Mouse (Mus musculus) telencephalon, adult 2 months (tissue): ENCODE measurements around the gene Pigs.

ENCODE experiments used
- DNase-seq: peaks from one replicate; pipeline ENCODE4 v3.0.0-alpha.2; 2011; ENCODE audit warnings: low read depth, low spot score

Pigs gene

DNA sequence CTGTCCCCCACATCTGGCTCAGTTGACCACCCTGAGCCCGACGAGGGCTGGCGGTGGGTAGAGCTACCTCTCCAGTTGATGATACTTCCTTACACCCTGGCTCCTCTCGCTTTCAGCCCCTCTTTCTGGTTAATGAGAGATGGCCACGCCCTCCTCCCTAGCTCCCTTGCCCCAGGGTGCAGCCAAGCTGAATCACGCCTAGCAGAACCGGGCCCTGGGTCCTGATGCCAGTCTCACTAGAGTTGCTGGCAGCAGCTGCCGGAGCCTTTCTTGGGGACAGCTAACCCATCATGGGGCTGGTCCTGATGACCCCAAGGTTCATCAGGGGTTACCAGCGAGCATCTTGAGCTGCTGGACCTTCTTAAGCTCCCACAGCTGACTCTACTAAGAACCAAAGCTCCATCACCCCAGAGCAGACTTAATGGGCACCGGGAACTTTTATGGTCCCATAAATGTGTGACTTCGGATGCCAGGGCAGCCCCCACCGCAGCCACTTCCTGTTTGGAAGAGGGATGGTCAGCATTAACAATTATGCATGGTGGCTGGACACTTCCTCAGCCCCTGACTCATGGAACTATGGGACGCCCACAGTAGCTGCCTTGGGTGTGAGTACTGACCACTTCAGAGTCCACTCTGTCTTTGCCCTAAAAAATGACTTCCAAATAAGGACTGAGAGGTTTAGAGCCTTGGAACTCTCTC is 35.2 kb downstream of the Pigs start:
- DNase-seq: no peak

DNA sequence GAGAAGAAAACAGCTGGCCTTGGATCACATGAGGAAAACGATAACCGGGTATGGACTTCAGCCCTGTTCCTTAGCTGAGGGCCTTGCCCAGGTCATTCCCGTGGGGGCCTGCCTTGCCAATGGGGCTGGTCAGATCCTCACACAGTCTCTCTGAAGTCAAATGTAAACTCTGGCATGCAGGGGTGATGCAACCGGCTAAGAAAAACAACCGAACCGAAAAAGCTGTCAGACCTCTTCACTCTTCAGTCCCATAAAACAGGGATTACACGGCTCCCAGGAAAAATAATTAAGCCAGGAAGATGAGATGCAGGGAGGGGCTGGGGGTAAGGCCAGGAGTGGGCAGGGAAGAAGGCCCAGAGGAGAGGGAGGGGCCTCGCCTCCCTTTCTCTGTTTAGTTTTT is 35.9 kb downstream of the Pigs start:
- no peak for DNase-seq

DNA sequence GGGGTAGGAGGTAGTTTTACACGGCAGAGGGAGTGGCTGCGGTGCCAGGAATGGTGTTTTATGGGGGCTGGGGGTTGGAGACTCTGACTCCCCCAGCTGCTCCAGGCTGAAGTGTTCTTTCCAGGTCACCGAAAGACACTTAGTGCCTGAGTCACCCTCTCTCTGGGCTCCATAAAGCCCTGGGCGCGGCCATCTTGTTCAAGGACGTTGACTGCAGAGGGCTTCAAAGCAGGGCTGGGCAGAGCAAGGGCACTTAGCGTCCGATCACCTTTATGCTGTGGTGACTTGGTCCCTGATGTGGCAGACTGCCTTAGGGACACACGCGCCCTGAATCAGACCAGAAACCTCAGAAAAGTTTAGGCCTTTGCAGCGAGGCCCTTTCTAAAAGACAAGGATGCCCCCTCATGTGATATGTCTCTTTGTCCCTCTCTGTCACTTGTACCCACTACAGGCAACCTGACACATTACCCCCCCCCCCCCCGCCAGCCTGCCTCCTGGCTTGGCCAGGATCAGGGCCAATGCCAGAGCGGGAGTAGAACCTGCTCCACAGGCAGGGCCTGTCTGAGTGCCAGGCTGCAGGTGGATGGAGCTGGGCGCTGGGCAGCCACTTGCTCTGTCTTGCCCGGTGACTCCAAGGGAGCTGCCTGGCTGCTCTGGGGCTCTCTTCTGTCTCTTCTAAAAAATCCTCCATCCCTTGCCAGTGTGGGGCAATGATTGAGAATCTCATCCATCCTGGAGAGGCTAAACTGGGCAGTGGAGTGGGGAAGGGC is 39.4 kb downstream of the Pigs start:
- DNase-seq: no peak

DNA sequence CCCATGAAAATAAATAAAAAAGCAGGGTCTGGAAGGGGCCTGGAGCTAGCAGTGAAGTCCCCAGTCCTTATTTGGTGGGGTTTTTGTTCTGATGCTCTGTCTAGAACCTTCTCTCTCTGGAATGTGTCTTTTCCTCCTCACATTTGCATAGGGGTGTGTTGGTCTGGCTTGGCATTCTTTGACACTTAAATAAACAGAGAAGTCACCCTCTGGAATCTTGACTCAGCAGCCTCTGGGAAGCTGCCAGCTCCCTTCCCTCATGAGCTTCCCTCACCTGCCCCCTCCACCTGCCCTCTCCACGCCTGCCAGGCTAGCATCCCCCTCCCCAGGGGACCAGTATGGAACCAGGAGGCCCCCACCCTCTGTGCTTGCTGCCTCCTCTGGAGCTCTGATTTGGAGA is 42.2 kb downstream of the Pigs start:
- no peak for DNase-seq

DNA sequence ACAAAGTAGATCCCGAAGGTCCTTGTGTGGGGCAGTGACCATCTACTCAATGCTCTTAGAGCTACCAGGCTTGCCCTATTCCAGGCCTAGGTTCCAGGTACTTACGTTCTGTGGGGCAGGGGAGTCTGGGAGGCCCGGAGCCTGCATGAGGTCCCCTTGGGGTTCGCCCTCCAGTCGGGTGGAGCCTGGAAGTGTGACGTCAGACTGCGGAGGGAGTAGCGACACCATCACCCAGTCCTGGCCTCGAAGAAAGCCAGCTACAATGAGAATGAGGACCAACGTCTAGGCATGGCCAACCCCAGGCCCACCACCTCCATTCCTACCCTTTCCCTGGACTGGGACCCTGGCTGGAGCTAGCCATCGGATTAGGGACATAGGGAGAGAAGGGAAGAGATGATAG is 43.5 kb downstream of the Pigs start:
- no peak for DNase-seq

DNA sequence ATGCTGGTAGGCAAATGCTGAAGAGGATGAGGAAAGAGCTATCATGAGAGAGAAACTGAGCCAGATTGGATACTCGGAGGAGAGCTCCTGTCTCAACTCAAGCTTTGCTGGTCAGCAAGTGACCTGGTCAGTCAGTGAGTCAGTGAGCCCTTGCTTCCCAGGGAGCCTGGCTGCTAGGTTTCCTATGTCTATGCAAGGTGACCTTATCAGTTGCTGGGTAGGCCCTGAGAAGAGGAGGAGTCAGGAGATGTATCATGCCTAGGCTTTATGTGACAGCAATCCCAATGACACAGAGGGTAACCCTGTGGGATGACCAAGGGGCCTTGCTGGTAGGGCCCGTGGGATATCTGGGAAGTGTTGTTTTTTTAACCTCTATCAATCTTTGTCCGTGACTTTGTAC is 44.0 kb downstream of the Pigs start:
- no peak for DNase-seq

DNA sequence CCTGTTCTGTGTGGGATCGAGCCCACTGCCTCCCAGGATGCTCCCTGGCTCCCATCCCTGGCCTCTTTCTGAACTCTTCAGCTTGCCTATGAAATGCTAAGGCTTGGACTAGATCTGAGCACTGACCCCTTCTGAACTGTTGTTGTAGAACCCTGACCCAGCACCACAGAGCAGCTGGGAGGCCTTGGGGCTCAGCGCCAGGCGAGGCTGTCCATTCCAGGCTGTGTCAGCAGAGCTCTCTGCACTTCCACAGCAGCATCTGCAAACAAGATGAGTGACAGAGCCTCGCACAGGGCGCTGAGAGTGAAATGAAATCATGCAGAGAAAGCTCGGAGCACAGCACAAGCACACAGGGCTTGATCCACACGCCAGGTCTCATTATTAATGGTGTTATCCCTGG is 44.4 kb downstream of the Pigs start:
- DNase-seq: no peak

DNA sequence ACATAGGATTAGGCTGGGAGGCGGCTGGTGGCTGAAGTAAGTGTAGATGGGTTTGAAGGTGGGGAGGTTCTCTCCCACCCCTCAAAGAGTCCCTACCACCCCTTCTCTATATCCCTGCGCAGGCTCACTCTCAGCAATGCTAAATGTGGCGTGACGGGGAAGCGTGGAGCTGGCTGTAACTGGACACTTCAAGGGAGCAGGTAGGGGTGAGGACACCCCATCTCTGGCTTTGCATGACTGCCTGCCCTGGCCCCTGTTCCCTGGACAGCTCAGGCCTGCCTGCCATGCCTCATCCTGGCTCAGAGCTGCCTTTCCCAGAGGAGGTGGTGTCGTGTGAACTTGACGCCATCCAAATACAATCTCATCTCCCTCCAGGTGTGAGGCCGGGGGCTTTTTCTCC is 45.9 kb downstream of the Pigs start:
- no peak for DNase-seq

DNA sequence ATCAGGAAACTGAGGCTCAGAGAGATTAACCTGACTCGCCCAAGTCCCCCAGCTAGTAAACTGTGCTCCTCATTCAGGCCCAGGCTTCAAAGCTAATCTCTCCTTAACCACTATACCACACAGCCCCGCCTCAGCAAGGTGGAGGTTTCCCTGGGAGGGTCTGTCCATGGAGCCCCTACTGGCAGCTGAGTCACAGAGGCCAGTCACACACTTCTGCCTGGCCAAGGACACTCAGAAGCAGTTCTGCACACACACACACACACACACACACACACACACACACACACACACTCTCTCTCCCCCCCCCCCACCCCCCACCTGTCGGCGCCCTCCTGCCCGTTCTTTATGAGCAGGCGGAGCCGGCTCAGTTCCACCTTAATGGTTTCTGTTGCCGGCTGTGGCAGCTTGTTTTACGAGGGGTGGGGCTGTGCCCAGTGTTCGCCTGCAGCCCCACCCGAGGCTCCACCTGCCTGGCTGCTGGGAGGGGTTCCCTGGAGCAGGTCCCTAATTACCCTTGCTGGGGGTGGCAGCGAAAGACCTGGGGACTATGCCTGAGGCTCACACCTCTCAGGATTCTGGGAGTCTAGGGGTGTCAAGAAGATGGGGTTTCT is 49.4 kb downstream of the Pigs start:
- DNase-seq: no peak

DNA sequence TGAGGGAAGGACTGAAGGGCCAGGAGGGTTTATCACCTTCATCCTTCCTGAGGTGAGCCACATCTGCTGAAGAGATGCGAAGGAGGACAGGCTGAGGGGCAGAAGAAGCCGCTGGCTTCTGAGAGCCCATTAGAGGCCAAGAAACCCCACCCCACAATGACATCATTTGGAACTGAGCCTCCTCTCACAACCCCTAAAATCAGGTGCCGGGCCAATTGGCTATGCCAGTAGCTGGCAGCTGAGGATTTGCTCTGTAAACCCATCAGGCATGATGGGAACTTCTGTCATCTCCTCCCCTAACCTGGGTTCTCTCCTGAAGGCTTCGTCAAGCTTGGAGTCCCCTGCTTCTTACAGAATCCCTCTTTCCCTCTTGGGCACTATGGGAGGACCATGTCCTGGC is 52.1 kb downstream of the Pigs start:
- no peak for DNase-seq

DNA sequence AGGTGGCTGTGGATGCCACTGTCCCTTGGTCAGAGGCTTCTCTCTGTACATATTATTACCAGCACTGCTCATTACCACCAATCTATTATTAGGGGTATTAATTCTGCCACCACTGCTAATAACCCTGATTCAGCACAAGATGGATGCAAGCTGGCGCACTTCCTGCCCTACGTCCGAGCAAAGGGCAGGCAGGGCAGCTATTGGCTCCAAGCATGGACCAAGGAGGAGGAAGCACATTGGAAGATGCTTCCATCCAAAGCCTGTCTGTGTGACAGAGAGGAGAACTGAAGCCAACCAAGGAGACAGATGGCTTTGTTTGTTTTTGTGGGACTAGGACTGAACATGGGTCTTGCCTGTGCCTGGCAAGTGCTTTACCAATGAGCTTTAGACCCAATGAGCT is 52.8 kb downstream of the Pigs start:
- no peak for DNase-seq

DNA sequence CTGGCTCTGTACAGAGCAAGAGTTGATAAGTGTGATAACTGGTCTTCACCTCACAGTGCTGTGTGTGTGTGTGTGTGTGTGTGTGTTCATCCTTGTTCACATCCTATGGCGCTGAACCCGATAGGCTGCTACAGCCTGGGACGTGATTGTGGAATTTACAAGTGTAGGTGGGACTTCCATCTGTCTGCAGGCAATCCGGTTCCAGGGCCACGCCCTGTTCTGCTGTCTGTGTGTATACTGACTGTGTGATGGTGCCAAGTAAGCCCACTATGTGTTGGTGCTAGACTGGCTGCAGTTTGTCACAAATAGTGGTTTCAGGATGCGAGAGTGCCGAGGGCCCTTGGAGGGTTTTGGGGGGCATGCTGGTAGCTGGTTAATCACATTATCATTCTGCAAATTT is 54.1 kb downstream of the Pigs start:
- no peak for DNase-seq

DNA sequence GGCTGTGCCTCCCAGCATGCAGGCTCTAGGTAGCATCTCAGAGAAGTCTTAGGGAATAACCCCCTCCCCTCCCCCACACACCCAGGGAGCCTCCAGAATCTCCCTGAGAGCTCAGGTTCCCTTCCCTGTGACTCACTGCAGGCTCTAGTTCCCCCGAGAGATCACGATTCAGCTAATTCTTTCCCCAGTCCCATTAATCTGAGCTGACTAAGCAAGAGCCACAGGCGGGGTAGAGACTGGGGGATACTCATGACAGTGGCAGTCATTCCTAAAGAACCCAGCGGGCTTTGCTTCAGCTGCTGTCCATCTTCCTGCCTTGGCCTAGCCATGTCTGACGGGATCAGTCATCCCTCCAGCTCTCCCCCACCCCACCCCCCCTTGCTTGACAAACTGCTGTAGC is 54.5 kb downstream of the Pigs start:
- DNase-seq: no peak

DNA sequence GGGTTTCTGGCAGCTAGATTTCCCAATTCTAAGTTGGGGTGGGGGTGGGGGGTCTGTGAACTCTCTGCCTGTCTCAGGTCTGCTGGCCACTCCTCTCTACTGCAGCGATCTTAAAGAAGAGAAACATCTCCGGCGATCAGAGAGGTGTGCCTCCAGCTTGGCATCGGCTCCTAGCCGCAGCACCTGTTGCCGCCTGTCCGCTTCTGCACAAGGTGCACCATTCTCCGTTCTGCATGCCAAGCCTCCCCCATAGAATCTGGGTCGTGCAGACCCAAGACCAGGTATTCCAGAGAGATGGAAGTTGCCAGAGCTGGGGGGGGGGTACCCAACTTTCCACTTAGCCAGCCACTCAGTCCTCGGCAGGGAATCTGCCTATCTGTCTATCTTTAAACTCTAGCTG is 57.6 kb downstream of the Pigs start:
- no peak for DNase-seq

DNA sequence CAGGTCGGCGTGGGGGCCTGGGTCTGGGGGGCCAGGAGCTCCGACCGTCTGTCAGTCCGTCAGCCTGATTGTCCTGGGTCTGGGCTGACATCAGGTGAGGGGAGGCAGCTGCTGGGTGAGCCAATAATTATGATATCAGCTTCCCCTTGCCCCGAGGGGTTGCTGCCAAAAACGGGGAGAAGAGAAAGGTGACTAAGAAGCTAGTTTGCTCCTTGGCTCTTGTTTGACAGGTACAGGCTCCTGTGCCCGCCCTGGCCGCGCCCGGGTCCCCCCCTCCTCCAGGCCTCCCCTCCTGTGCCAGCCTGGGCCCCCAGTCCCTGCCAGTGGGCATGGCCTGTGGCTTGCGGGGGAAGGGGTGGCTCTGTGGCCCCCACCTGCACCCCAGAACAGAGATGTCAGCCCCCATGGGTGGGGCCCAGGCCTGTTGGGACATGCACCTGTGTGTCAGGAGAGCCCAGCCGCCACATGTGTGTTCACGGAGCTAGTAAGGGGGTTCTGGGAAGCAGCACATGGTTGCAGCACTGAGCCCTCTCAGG is 58.4 kb downstream of the Pigs start, which contains the start of gene Foxn1:
Foxn1 (minus strand) TSS at position 51 of the 536 bp plus-strand sequence.
- no peak for DNase-seq
